Mouse (Mus musculus) heart, adult 11 months (tissue): Measurements from ENCODE around the gene Sass6.
"Not testable (repeated sequence)": the region's sequence is repeated elsewhere in the genome, so short reads cannot be mapped to it uniquely, and the experiment has no call there.

Experiments used
- DNase-seq: peaks from one replicate; pipeline ENCODE4 v3.0.0; 2022

Sass6 gene

GRCm38 (mm10) chr3:116634091-116634490 is 39.3 kb downstream of the Sass6 start:
- DNase-seq, result no peak

- DNase-seq, result peak; percentile 82
Measured at GRCm38 (mm10) chr3:116634853-116635252, 40.1 kb downstream of the Sass6 start.

GRCm38 (mm10) chr3:116635799-116636198 is 41.0 kb downstream of the Sass6 start:
- DNase-seq, result peak; percentile 82

- no peak for DNase-seq
Measured at GRCm38 (mm10) chr3:116637693-116638476, 43.1 kb downstream of the Sass6 start.

- DNase-seq, result peak; percentile 91
Measured at GRCm38 (mm10) chr3:116638572-116638971, 43.8 kb downstream of the Sass6 start.

- peak; percentile 70 for DNase-seq
Measured at GRCm38 (mm10) chr3:116640024-116640423, 45.2 kb downstream of the Sass6 start.

GRCm38 (mm10) chr3:116641811-116642371 is 47.1 kb downstream of the Sass6 start:
- DNase-seq, result peak; percentile 93

GRCm38 (mm10) chr3:116642373-116642772 is 47.6 kb downstream of the Sass6 start:
- no peak for DNase-seq

GRCm38 (mm10) chr3:116646387-116646786 is 51.6 kb downstream of the Sass6 start:
- DNase-seq, result peak; percentile 58

GRCm38 (mm10) chr3:116648805-116649204 is 54.0 kb downstream of the Sass6 start:
- peak; percentile 66 for DNase-seq

GRCm38 (mm10) chr3:116650698-116651097 is 55.9 kb downstream of the Sass6 start:
- peak; percentile 46 for DNase-seq

GRCm38 (mm10) chr3:116652033-116652446 is 57.3 kb downstream of the Sass6 start:
- peak; percentile 60 for DNase-seq

GRCm38 (mm10) chr3:116653278-116653945 is 58.6 kb downstream of the Sass6 start:
- peak; percentile 85 for DNase-seq

GRCm38 (mm10) chr3:116654051-116654450 is 59.3 kb downstream of the Sass6 start:
- not testable (repeated sequence) for DNase-seq

- peak; percentile 66 for DNase-seq
Measured at GRCm38 (mm10) chr3:116656184-116656965, 61.6 kb downstream of the Sass6 start.

- peak; percentile 45 for DNase-seq
Measured at GRCm38 (mm10) chr3:116658928-116659565, 64.3 kb downstream of the Sass6 start.

- DNase-seq, result peak; percentile 33
Measured at GRCm38 (mm10) chr3:116659856-116660430, 65.2 kb downstream of the Sass6 start.

GRCm38 (mm10) chr3:116661288-116661869 is 66.6 kb downstream of the Sass6 start:
- DNase-seq, result no peak

- no peak for DNase-seq
Measured at GRCm38 (mm10) chr3:116661870-116662414, 67.2 kb downstream of the Sass6 start.

- peak; percentile 100 for DNase-seq
Measured at GRCm38 (mm10) chr3:116662463-116662863, 67.7 kb downstream of the Sass6 start, which contains the start of gene Mfsd14a. TSS of gene Mfsd14a (minus strand) at chr3:116662677.

GRCm38 (mm10) chr3:116664281-116664680 is 69.5 kb downstream of the Sass6 start:
- DNase-seq, result not testable (repeated sequence)
